Mouse (Mus musculus) cerebellum, adult 2 months (tissue): ENCODE measurements around the gene Nr6a1. TPM values are rescaled to one million over a fixed set of nuclear protein-coding genes. Genes with fewer than 3 reads are reported as not detected.
A peak's percentile ranks its signal among the peaks of the same experiment; 100 is the strongest.

Experiments
- DNase-seq, 2 experiments: peaks; one replicate each; pipeline ENCODE4 v3.0.0; 2021
- H3K27ac ChIP-seq: fragments of 200-500 bp; 2 replicates; pipeline ENCODE4 v1.5.1; 2012; ENCODE audit warnings: low read length, control low read depth, inconsistent platforms; ENCODE audit not compliant: insufficient read depth
- H3K27me3 ChIP-seq: fragments of 200-500 bp; 2 replicates; pipeline ENCODE4 v1.6.1; 2012; ENCODE audit warnings: inconsistent platforms, mild to moderate bottlenecking, low read length, moderate library complexity; ENCODE audit not compliant: control insufficient read depth, insufficient read depth
- H3K4me1 ChIP-seq: fragments of 200-500 bp; 2 replicates; pipeline ENCODE4 v1.6.1; 2011; ENCODE audit warnings: low read length; ENCODE audit not compliant: control insufficient read depth, insufficient read depth
- H3K4me3 ChIP-seq: fragments of 200-500 bp; replicated peaks from 2 replicates; pipeline ENCODE3; 2011; ENCODE audit warnings: mild to moderate bottlenecking, low read depth, low read length, control low read depth; ENCODE audit not compliant: insufficient read depth
- CTCF ChIP-seq: fragments of 200-500 bp; IDR thresholded peaks from 2 replicates; pipeline ENCODE4 v1.5.1; 2011; ENCODE audit warnings: low read depth, mild to moderate bottlenecking, control low read depth, low read length, moderate library complexity, borderline replicate concordance; ENCODE audit not compliant: insufficient read depth
- POLR2A ChIP-seq: fragments of 200-500 bp; IDR thresholded peaks from 2 replicates; pipeline ENCODE4 v1.6.1; 2011; ENCODE audit warnings: low read length, control low read depth, borderline replicate concordance; ENCODE audit not compliant: insufficient read depth
- WGBS: fragments of 180-500 bp; shearing (Covaris S2); methylation state at CpG from one replicate; pipeline ENCODE4 v1.1.7; 2018; 5-methylcytosine and 5-hydroxymethylcytosine counted together
- polyA plus RNA-seq: library from polyadenylated mRNA; depleted of rRNA; stranded (reverse); fragments of >200 nt; gene quantifications from 2 replicates; pipeline ENCODE4 v1.2.3, GENCODE M21; 2012

Nr6a1 gene
- polyA plus RNA-seq, 1 experiment: 5.2 TPM

GRCm38 (mm10) chr2:38739410-38739809 is 188.1 kb downstream of the Nr6a1 start:
- no peak overlapping the region for H3K4me3 ChIP-seq
- H3K27ac ChIP-seq: no peak overlapping the region
- H3K27me3 ChIP-seq: no peaks in the 10 kb centered on the region
- DNase-seq: peak; percentile 49 to 65
- 13% methylated on average over 7 of the region's 7 CpGs for WGBS
- H3K4me1 ChIP-seq: no peaks in the 10 kb centered on the region
- TF ChIP-seq POLR2A (no peak), CTCF (peak; percentile 90)

- TF ChIP-seq POLR2A: no peak
- TF ChIP-seq CTCF: no peak
- Histone ChIP-seq H3K27ac (no peak overlapping the region), H3K27me3 (no peaks in the 10 kb centered on the region), H3K4me1 (no peaks in the 10 kb centered on the region), H3K4me3 (no peak overlapping the region)
- no peak for DNase-seq
- 89% methylated on average over 14 of the region's 14 CpGs for WGBS
Observed at GRCm38 (mm10) chr2:38738601-38739301, 188.7 kb downstream of the Nr6a1 start.

- Histone ChIP-seq H3K27me3 (no peaks in the 10 kb centered on the region), H3K4me3 (no peak overlapping the region), H3K27ac (no peak overlapping the region), H3K4me1 (no peaks in the 10 kb centered on the region)
- TF ChIP-seq POLR2A (no peak), CTCF (no peak)
- no peak for DNase-seq
Observed at GRCm38 (mm10) chr2:38735740-38736139, 191.7 kb downstream of the Nr6a1 start.

GRCm38 (mm10) chr2:38734721-38735120 is 192.8 kb downstream of the Nr6a1 start:
- WGBS: 42% methylated on average over 5 of the region's 5 CpGs
- H3K27ac ChIP-seq: no peak overlapping the region
- no peak overlapping the region for H3K4me3 ChIP-seq
- H3K27me3 ChIP-seq: no peaks in the 10 kb centered on the region
- no peaks in the 10 kb centered on the region for H3K4me1 ChIP-seq
- DNase-seq: no peak
- TF ChIP-seq CTCF (no peak), POLR2A (no peak)

- no peak for DNase-seq
- H3K27me3 ChIP-seq: no peaks in the 10 kb centered on the region
- no peak overlapping the region for H3K27ac ChIP-seq
- TF ChIP-seq POLR2A: no peak
- no peak for TF ChIP-seq CTCF
- WGBS: 63% methylated on average over 6 of the region's 6 CpGs
- no peaks in the 10 kb centered on the region for H3K4me1 ChIP-seq
- H3K4me3 ChIP-seq: no peak overlapping the region
Observed at GRCm38 (mm10) chr2:38730331-38730827, 197.1 kb downstream of the Nr6a1 start.

GRCm38 (mm10) chr2:38725427-38725826 is 202.1 kb downstream of the Nr6a1 start:
- 78% methylated on average over 3 of the region's 3 CpGs for WGBS
- H3K4me1 ChIP-seq: peaks cover 4% of the 10 kb centered on the region; the same call in 1 of the 2 replicates
- H3K27me3 ChIP-seq: no peaks in the 10 kb centered on the region
- H3K4me3 ChIP-seq: no peak overlapping the region
- no peak for DNase-seq
- no peak overlapping the region for H3K27ac ChIP-seq
- no peak for TF ChIP-seq POLR2A

GRCm38 (mm10) chr2:38723378-38723777 is 204.1 kb downstream of the Nr6a1 start:
- H3K27ac ChIP-seq: no peak overlapping the region
- DNase-seq: peak in 1 of 2 experiments; percentile 50
- peaks cover 4% of the 10 kb centered on the region; the same call in 1 of the 2 replicates for H3K4me1 ChIP-seq
- WGBS: 25% methylated on average over 4 of the region's 4 CpGs
- no peaks in the 10 kb centered on the region for H3K27me3 ChIP-seq
- no peak for TF ChIP-seq CTCF
- no peak for TF ChIP-seq POLR2A
- no peak overlapping the region for H3K4me3 ChIP-seq

- Histone ChIP-seq H3K27me3 (no peaks in the 10 kb centered on the region), H3K4me1 (peaks cover 4% of the 10 kb centered on the region; the same call in 1 of the 2 replicates), H3K27ac (no peak overlapping the region), H3K4me3 (no peak overlapping the region)
- DNase-seq: no peak
- TF ChIP-seq CTCF (no peak), POLR2A (no peak)
- 83% methylated on average over 4 of the region's 4 CpGs for WGBS
Observed at GRCm38 (mm10) chr2:38722076-38722475, 205.4 kb downstream of the Nr6a1 start.

GRCm38 (mm10) chr2:38720661-38721060 is 206.8 kb downstream of the Nr6a1 start:
- 42% methylated on average over 2 of the region's 2 CpGs for WGBS
- H3K27me3 ChIP-seq: no peaks in the 10 kb centered on the region
- H3K27ac ChIP-seq: no peak overlapping the region
- H3K4me3 ChIP-seq: no peak overlapping the region
- peaks cover 4% of the 10 kb centered on the region; the same call in 1 of the 2 replicates for H3K4me1 ChIP-seq
- no peak for DNase-seq
- TF ChIP-seq POLR2A (no peak), CTCF (no peak)
